Mouse (Mus musculus) activated CD4-positive, CD25-positive, alpha-beta regulatory T cell (primary cell): ENCODE measurements around the gene Stum. TPM values are rescaled to one million over a fixed set of nuclear protein-coding genes. Genes with fewer than 3 reads are reported as not detected.

Source experiments
- polyA plus RNA-seq, 2 experiments: library from polyadenylated mRNA; unstranded; fragments of 100-300 nt; shearing (Covaris generic); gene quantifications; one replicate each; pipeline ENCODE4 v1.2.1; 2017

Stum gene
- polyA plus RNA-seq = not detected

DNA sequence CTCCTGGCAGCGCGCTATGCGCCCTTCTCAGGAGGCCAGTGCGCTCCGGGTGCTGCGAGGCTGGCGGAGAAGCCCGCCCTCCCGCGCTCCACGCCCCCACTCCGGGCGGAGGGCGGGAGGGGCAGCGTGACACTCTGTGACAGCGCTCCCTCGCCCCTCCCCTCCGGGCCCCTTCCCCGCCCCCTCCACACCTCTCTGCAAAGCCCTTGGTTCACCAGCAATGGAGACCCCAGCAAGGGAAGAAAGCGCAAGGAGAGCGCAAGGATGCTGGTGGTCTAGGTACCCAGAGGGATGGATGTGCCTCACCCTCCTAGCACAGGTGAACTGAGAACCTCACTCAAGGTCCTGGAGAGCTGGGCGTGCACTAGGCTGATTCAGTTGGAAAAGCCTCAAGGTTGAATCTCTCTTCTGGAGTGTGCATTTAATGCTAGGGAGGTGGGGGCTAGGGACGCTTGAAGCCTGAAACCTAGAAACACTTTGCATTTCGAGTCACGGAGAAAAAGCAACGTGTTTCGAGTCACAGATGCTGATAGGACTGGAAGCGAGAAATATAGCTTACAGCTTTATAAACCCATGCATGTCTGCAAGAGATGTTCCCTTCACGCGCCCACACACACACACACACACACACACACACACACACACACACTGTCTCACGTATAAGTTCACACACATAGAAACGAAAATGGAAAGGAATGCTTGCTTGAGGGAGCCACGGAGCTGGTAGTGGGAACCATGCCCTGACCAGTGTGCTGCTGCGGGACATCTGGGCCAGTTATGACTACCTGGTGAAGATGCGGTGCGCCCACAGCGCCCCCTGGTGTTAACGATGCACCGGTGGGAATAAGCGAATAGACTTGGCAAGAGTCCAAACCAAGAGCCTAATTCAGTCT, at the start of gene Stum:
Gene Stum, minus strand, starts transcription at position 106 of the 893 bp plus-strand sequence.

Other genes with a start within 250 kb of the Stum start
- 100 to 1,000 TPM in 1 of 2 experiments, 10 to 100 TPM in 1; 57.5 to 203 TPM for gene Psen2, start 220.1 kb downstream of the Stum start, polyA plus RNA-seq
- 10 to 100 TPM; 36.7 to 60.5 TPM for gene Itpkb, start 153.0 kb downstream of the Stum start, polyA plus RNA-seq
- gene Parp1, start 85.4 kb upstream of the Stum start, polyA plus RNA-seq = 10 to 100 TPM; 53.9 to 70.0 TPM
- gene Lin9, start 157.6 kb upstream of the Stum start, polyA plus RNA-seq = 10 to 100 TPM; 15.9 to 18.7 TPM
- gene Mixl1, start 213.5 kb upstream of the Stum start, polyA plus RNA-seq = under 1 TPM in 1 of 2 experiments, not detected in 1; 0.29 TPM
- gene Acbd3, start 242.5 kb upstream of the Stum start, polyA plus RNA-seq = 10 to 100 TPM; 36.8 to 42.3 TPM